Mouse (Mus musculus): ENCODE data around the gene Ppp1r9a. TPM values are rescaled to one million over a fixed set of nuclear protein-coding genes. Genes with fewer than 3 reads are reported as not detected.
A peak's percentile ranks its signal among the peaks of the same experiment; 100 is the strongest.

Gene Ppp1r9a
- polyA plus RNA-seq, 1 experiment from 2014 or later: 51.9 TPM

GRCm38 (mm10) chr6:5136046-5136445, 233.3 kb downstream of the Ppp1r9a start:
- H3K27ac ChIP-seq: no peak overlapping the region
- no peaks in the 10 kb centered on the region for H3K27me3 ChIP-seq (ENCODE audit: control insufficient read depth, insufficient read depth, low read length)
- DNase-seq (ENCODE audit: low spot score) (no peak), ATAC-seq (ENCODE audit: low FRiP score) (no peak)
- H3K4me1 ChIP-seq (replicated peaks; ENCODE audit: control insufficient read depth, insufficient read depth, low read length): no peaks in the 10 kb centered on the region
- H3K4me3 ChIP-seq (replicated peaks; ENCODE audit: low read length): no peak overlapping the region
- H3K36me3 ChIP-seq (replicated peaks; ENCODE audit: control insufficient read depth, insufficient read depth): peaks cover 13% of the 10 kb centered on the region
- H3K4me2 ChIP-seq (replicated peaks): no peak overlapping the region
- no peak overlapping the region for H3K9ac ChIP-seq
- 83% methylated on average over 6 of the region's 6 CpGs for WGBS
- H3K9me3 ChIP-seq (ENCODE audit: control insufficient read depth, low read length): no peaks in the 10 kb centered on the region

- no peak for ATAC-seq (ENCODE audit: low FRiP score)
- DNase-seq (ENCODE audit: low spot score): no peak
- no peak overlapping the region for H3K4me3 ChIP-seq (replicated peaks; ENCODE audit: low read length)
- no peaks in the 10 kb centered on the region for H3K4me1 ChIP-seq (replicated peaks; ENCODE audit: control insufficient read depth, insufficient read depth, low read length)
- 84% methylated on average over 12 of the region's 12 CpGs for WGBS
- peaks cover 13% of the 10 kb centered on the region for H3K36me3 ChIP-seq (replicated peaks; ENCODE audit: control insufficient read depth, insufficient read depth)
- no peak overlapping the region for H3K27ac ChIP-seq
- no peaks in the 10 kb centered on the region for H3K27me3 ChIP-seq (ENCODE audit: control insufficient read depth, insufficient read depth, low read length)
- no peak overlapping the region for H3K4me2 ChIP-seq (replicated peaks)
- no peaks in the 10 kb centered on the region for H3K9me3 ChIP-seq (ENCODE audit: control insufficient read depth, low read length)
- no peak overlapping the region for H3K9ac ChIP-seq
Measured at GRCm38 (mm10) chr6:5138875-5139631, 236.3 kb downstream of the Ppp1r9a start.

- no peak overlapping the region for H3K9ac ChIP-seq
- H3K4me2 ChIP-seq (replicated peaks): no peak overlapping the region
- H3K36me3 ChIP-seq (replicated peaks; ENCODE audit: control insufficient read depth, insufficient read depth): peaks cover 9% of the 10 kb centered on the region
- 71% methylated on average over 9 of the region's 9 CpGs for WGBS
- H3K27me3 ChIP-seq (ENCODE audit: control insufficient read depth, insufficient read depth, low read length): no peaks in the 10 kb centered on the region
- no peaks in the 10 kb centered on the region for H3K4me1 ChIP-seq (replicated peaks; ENCODE audit: control insufficient read depth, insufficient read depth, low read length)
- H3K27ac ChIP-seq: no peak overlapping the region
- no peak for DNase-seq (ENCODE audit: low spot score)
- ATAC-seq (ENCODE audit: low FRiP score): no peak
- no peaks in the 10 kb centered on the region for H3K9me3 ChIP-seq (ENCODE audit: control insufficient read depth, low read length)
- H3K4me3 ChIP-seq (replicated peaks; ENCODE audit: low read length): no peak overlapping the region
Measured at GRCm38 (mm10) chr6:5139666-5140065, 236.9 kb downstream of the Ppp1r9a start.

GRCm38 (mm10) chr6:5147488-5148142, 244.9 kb downstream of the Ppp1r9a start:
- Histone ChIP-seq H3K4me1 (replicated peaks; ENCODE audit: control insufficient read depth, insufficient read depth, low read length) (no peaks in the 10 kb centered on the region), H3K4me3 (replicated peaks; ENCODE audit: low read length) (no peak overlapping the region), H3K36me3 (replicated peaks; ENCODE audit: control insufficient read depth, insufficient read depth) (no peaks in the 10 kb centered on the region), H3K9ac (no peak overlapping the region), H3K27ac (peak overlapping the region; percentile 9; the same call in 1 of the 2 replicates), H3K4me2 (replicated peaks) (no peak overlapping the region), H3K27me3 (ENCODE audit: control insufficient read depth, insufficient read depth, low read length) (no peaks in the 10 kb centered on the region), H3K9me3 (ENCODE audit: control insufficient read depth, low read length) (no peaks in the 10 kb centered on the region)
- ATAC-seq (ENCODE audit: low FRiP score) (no peak), DNase-seq (ENCODE audit: low spot score) (no peak)
- 84% methylated on average over 13 of the region's 13 CpGs for WGBS

GRCm38 (mm10) chr6:5149941-5150340, 247.2 kb downstream of the Ppp1r9a start:
- Histone ChIP-seq H3K9ac (no peak overlapping the region), H3K9me3 (ENCODE audit: control insufficient read depth, low read length) (no peaks in the 10 kb centered on the region), H3K36me3 (replicated peaks; ENCODE audit: control insufficient read depth, insufficient read depth) (peaks cover 13% of the 10 kb centered on the region; the same call in 1 of the 2 replicates), H3K4me1 (replicated peaks; ENCODE audit: control insufficient read depth, insufficient read depth, low read length) (no peaks in the 10 kb centered on the region), H3K4me3 (replicated peaks; ENCODE audit: low read length) (no peak overlapping the region), H3K27ac (no peak overlapping the region), H3K27me3 (ENCODE audit: control insufficient read depth, insufficient read depth, low read length) (no peaks in the 10 kb centered on the region), H3K4me2 (replicated peaks) (no peak overlapping the region)
- ATAC-seq (ENCODE audit: low FRiP score) (no peak), DNase-seq (ENCODE audit: low spot score) (no peak)
- WGBS: 82% methylated on average over 2 of the region's 2 CpGs

- no peak overlapping the region for H3K4me2 ChIP-seq (replicated peaks)
- H3K27ac ChIP-seq: no peak overlapping the region
- no peak overlapping the region for H3K9ac ChIP-seq
- no peaks in the 10 kb centered on the region for H3K9me3 ChIP-seq (ENCODE audit: control insufficient read depth, low read length)
- no peaks in the 10 kb centered on the region for H3K4me1 ChIP-seq (replicated peaks; ENCODE audit: control insufficient read depth, insufficient read depth, low read length)
- no peak for DNase-seq (ENCODE audit: low spot score)
- no peaks in the 10 kb centered on the region for H3K27me3 ChIP-seq (ENCODE audit: control insufficient read depth, insufficient read depth, low read length)
- H3K36me3 ChIP-seq (replicated peaks; ENCODE audit: control insufficient read depth, insufficient read depth): peaks cover 15% of the 10 kb centered on the region; the same call in 1 of the 2 replicates
- 55% methylated on average over 4 of the region's 4 CpGs for WGBS
- no peak overlapping the region for H3K4me3 ChIP-seq (replicated peaks; ENCODE audit: low read length)
- ATAC-seq (ENCODE audit: low FRiP score): no peak
Measured at GRCm38 (mm10) chr6:5151171-5151570, 248.5 kb downstream of the Ppp1r9a start.

- H3K4me1 ChIP-seq (replicated peaks; ENCODE audit: control insufficient read depth, insufficient read depth, low read length): no peaks in the 10 kb centered on the region
- no peak overlapping the region for H3K27ac ChIP-seq
- no peaks in the 10 kb centered on the region for H3K9me3 ChIP-seq (ENCODE audit: control insufficient read depth, low read length)
- H3K4me2 ChIP-seq (replicated peaks): no peak overlapping the region
- DNase-seq (ENCODE audit: low spot score) (no peak), ATAC-seq (ENCODE audit: low FRiP score) (no peak)
- H3K27me3 ChIP-seq (ENCODE audit: control insufficient read depth, insufficient read depth, low read length): no peaks in the 10 kb centered on the region
- H3K9ac ChIP-seq: no peak overlapping the region
- peaks cover 15% of the 10 kb centered on the region; the same call in 1 of the 2 replicates for H3K36me3 ChIP-seq (replicated peaks; ENCODE audit: control insufficient read depth, insufficient read depth)
- WGBS: 91% methylated on average over 2 of the region's 2 CpGs
- H3K4me3 ChIP-seq (replicated peaks; ENCODE audit: low read length): no peak overlapping the region
Measured at GRCm38 (mm10) chr6:5152185-5152584, 249.5 kb downstream of the Ppp1r9a start.

GRCm38 (mm10) chr6:5154786-5155185, 252.1 kb downstream of the Ppp1r9a start:
- Histone ChIP-seq H3K36me3 (replicated peaks; ENCODE audit: control insufficient read depth, insufficient read depth) (peaks cover 30% of the 10 kb centered on the region), H3K27ac (no peak overlapping the region), H3K4me1 (replicated peaks; ENCODE audit: control insufficient read depth, insufficient read depth, low read length) (no peaks in the 10 kb centered on the region), H3K27me3 (ENCODE audit: control insufficient read depth, insufficient read depth, low read length) (no peaks in the 10 kb centered on the region), H3K4me3 (replicated peaks; ENCODE audit: low read length) (no peak overlapping the region), H3K9me3 (ENCODE audit: control insufficient read depth, low read length) (no peaks in the 10 kb centered on the region), H3K9ac (no peak overlapping the region), H3K4me2 (replicated peaks) (no peak overlapping the region)
- ATAC-seq (ENCODE audit: low FRiP score) (no peak), DNase-seq (ENCODE audit: low spot score) (no peak)
- WGBS: 92% methylated on average over 6 of the region's 6 CpGs

GRCm38 (mm10) chr6:5155313-5155927, 252.7 kb downstream of the Ppp1r9a start:
- H3K9ac ChIP-seq: no peak overlapping the region
- no peak overlapping the region for H3K27ac ChIP-seq
- H3K4me3 ChIP-seq (replicated peaks; ENCODE audit: low read length): no peak overlapping the region
- H3K9me3 ChIP-seq (ENCODE audit: control insufficient read depth, low read length): no peaks in the 10 kb centered on the region
- 47% methylated on average over 1 of the region's 1 CpGs for WGBS
- peak; percentile 34; the same call in 1 of the 2 replicates for ATAC-seq (ENCODE audit: low FRiP score)
- DNase-seq (ENCODE audit: low spot score): no peak
- H3K4me2 ChIP-seq (replicated peaks): no peak overlapping the region
- H3K4me1 ChIP-seq (replicated peaks; ENCODE audit: control insufficient read depth, insufficient read depth, low read length): no peaks in the 10 kb centered on the region
- no peaks in the 10 kb centered on the region for H3K27me3 ChIP-seq (ENCODE audit: control insufficient read depth, insufficient read depth, low read length)
- H3K36me3 ChIP-seq (replicated peaks; ENCODE audit: control insufficient read depth, insufficient read depth): peaks cover 33% of the 10 kb centered on the region
